Mouse (Mus musculus): ENCODE data around the gene Col9a2. TPM values are rescaled to one million over a fixed set of nuclear protein-coding genes. Genes with fewer than 3 reads are reported as not detected.

Col9a2 gene
- total RNA-seq, 2 experiments from 2014 or later = not detected

GRCm38 (mm10) chr4:121020040-121020790, 19.0 kb upstream of the Col9a2 start:
- no peak for ATAC-seq (replicated peaks; ENCODE audit: low FRiP score, poor library complexity, severe bottlenecking)

GRCm38 (mm10) chr4:121021911-121022310, 17.3 kb upstream of the Col9a2 start:
- ATAC-seq (replicated peaks; ENCODE audit: low FRiP score, poor library complexity, severe bottlenecking) = no peak

GRCm38 (mm10) chr4:121023464-121023863, 15.7 kb upstream of the Col9a2 start:
- ATAC-seq (replicated peaks; ENCODE audit: low FRiP score, poor library complexity, severe bottlenecking) = no peak

- ATAC-seq (replicated peaks; ENCODE audit: low FRiP score, poor library complexity, severe bottlenecking) = no peak
These were observed 15.2 kb upstream of the Col9a2 start for GRCm38 (mm10) chr4:121023941-121024340.

GRCm38 (mm10) chr4:121025681-121026080, 13.5 kb upstream of the Col9a2 start:
- ATAC-seq (replicated peaks; ENCODE audit: low FRiP score, poor library complexity, severe bottlenecking) = no peak

- no peak for ATAC-seq (replicated peaks; ENCODE audit: low FRiP score, poor library complexity, severe bottlenecking)
These were observed 11.0 kb upstream of the Col9a2 start for GRCm38 (mm10) chr4:121028146-121028545.

GRCm38 (mm10) chr4:121028659-121029392, 10.4 kb upstream of the Col9a2 start:
- ATAC-seq (replicated peaks; ENCODE audit: low FRiP score, poor library complexity, severe bottlenecking) = peak; percentile 72

- ATAC-seq (replicated peaks; ENCODE audit: low FRiP score, poor library complexity, severe bottlenecking) = no peak
These were observed 9.6 kb upstream of the Col9a2 start for GRCm38 (mm10) chr4:121029632-121030031.

GRCm38 (mm10) chr4:121031440-121031839, 7.7 kb upstream of the Col9a2 start:
- no peak for ATAC-seq (replicated peaks; ENCODE audit: low FRiP score, poor library complexity, severe bottlenecking)

- no peak for ATAC-seq (replicated peaks; ENCODE audit: low FRiP score, poor library complexity, severe bottlenecking)
These were observed 6.2 kb upstream of the Col9a2 start for GRCm38 (mm10) chr4:121033006-121033405.

- ATAC-seq (replicated peaks; ENCODE audit: low FRiP score, poor library complexity, severe bottlenecking) = no peak
These were observed 1.1 kb downstream of the Col9a2 start for GRCm38 (mm10) chr4:121040323-121040722.

GRCm38 (mm10) chr4:121040897-121041671, 1.9 kb downstream of the Col9a2 start:
- ATAC-seq (replicated peaks; ENCODE audit: low FRiP score, poor library complexity, severe bottlenecking) = peak; percentile 64; the same call in 1 of the 2 replicates

GRCm38 (mm10) chr4:121042472-121042871, 3.3 kb downstream of the Col9a2 start:
- no peak for ATAC-seq (replicated peaks; ENCODE audit: low FRiP score, poor library complexity, severe bottlenecking)

GRCm38 (mm10) chr4:121042946-121043345, 3.8 kb downstream of the Col9a2 start:
- ATAC-seq (replicated peaks; ENCODE audit: low FRiP score, poor library complexity, severe bottlenecking) = no peak

- ATAC-seq (replicated peaks; ENCODE audit: low FRiP score, poor library complexity, severe bottlenecking) = no peak
These were observed 12.7 kb downstream of the Col9a2 start for GRCm38 (mm10) chr4:121051863-121052262.

- no peak for ATAC-seq (replicated peaks; ENCODE audit: low FRiP score, poor library complexity, severe bottlenecking)
These were observed 13.5 kb downstream of the Col9a2 start for GRCm38 (mm10) chr4:121052454-121053323.

- no peak for ATAC-seq (replicated peaks; ENCODE audit: low FRiP score, poor library complexity, severe bottlenecking)
These were observed 17.2 kb downstream of the Col9a2 start for GRCm38 (mm10) chr4:121056342-121056741.

- ATAC-seq (replicated peaks; ENCODE audit: low FRiP score, poor library complexity, severe bottlenecking) = no peak
These were observed 17.8 kb downstream of the Col9a2 start for GRCm38 (mm10) chr4:121057032-121057431.

- peak; percentile 93 for ATAC-seq (replicated peaks; ENCODE audit: low FRiP score, poor library complexity, severe bottlenecking)
These were observed 20.0 kb downstream of the Col9a2 start for GRCm38 (mm10) chr4:121059218-121059617.
